Mouse (Mus musculus) brain, embryonic 14.5 days (tissue): ENCODE results near the gene H1fx.

Experiments
- CTCF ChIP-seq: fragments of 200-500 bp; IDR thresholded peaks from 2 replicates; pipeline ENCODE4 v1.5.1; 2012; ENCODE audit warnings: inconsistent platforms, mild to moderate bottlenecking, moderate library complexity, borderline replicate concordance; ENCODE audit not compliant: insufficient read depth, insufficient read length; ENCODE audit errors: extremely low read depth
- POLR2A ChIP-seq: fragments of 200-500 bp; IDR thresholded peaks from 2 replicates; pipeline ENCODE4 v1.6.1; 2012; ENCODE audit warnings: mild to moderate bottlenecking, inconsistent platforms, borderline replicate concordance; ENCODE audit not compliant: poor library complexity, insufficient read depth, insufficient read length, severe bottlenecking; ENCODE audit errors: extremely low read depth

DNA sequence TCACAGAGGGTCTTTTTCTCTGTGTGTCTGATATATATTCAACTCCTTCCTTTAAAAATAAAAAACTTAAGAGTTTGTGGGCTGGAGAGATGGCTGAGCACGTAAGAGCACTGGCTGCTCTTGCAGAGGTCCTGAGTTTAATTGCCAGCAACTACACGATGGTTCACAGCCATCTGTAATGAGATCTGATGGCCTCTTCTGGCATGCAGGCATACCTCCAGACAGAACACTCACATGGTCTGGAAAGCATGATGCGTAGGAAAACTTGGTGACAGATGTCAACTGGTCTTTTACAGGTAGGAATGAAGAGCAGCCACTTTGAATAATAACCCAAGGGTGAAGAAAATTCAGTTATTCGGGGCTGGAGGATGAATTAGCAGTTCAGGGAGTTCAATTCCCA lies 36.4 kb upstream of the H1fx start:
- TF ChIP-seq CTCF (no peak), POLR2A (no peak)
